Mouse (Mus musculus): ENCODE measurements around the gene Skint7. TPM values are rescaled to one million over a fixed set of nuclear protein-coding genes. Genes with fewer than 3 reads are reported as not detected.
"Not testable (repeated sequence)": the region's sequence is repeated elsewhere in the genome, so short reads cannot be mapped to it uniquely, and the experiment has no call there.

Gene Skint7
- polyA plus RNA-seq (2016; fragmentation: Nextera tagmentation; extraction: Ambion mirVana), result not detected in 2 replicates

DNA sequence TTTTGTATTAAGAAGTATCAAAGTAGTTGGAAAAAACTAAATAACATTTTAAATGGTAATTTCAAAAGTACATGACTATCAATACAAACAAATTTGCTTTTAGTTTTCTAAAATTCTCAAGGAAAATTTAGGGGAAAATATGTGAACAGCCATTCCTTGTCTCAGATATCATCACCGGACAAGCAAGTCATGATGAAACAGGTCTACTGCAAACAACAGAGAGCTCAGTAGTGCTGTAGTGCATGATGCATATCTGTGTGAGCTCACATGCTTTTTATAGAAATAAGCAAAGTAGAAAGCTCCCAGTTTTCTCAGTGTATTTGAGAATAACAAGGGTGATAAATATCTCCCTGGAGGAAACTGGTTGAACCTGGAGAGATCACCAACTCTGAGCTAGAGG lies at the start of gene Skint7:
Skint7 (plus strand) TSS at position 301 of the 400 bp plus-strand sequence.
- no peaks in the 10 kb centered on the region for H3K36me3 ChIP-seq
- no peak within 1 kb of the TSS for H3K4me2 ChIP-seq (replicated peaks)
- H3K9ac ChIP-seq (replicated peaks), result no peak within 1 kb of the TSS
- H3K27me3 ChIP-seq, result no peaks in the 10 kb centered on the region
- no peak for ATAC-seq (ENCODE audit: low FRiP score, low read depth)
- no peak within 1 kb of the TSS for H3K27ac ChIP-seq (replicated peaks)
- H3K4me3 ChIP-seq, result no peak within 1 kb of the TSS
- H3K4me1 ChIP-seq, result no peaks in the 10 kb centered on the region
- WGBS, result 98% methylated on average over 1 of the region's 1 CpGs
- H3K9me3 ChIP-seq, result no peaks in the 10 kb centered on the region

DNA sequence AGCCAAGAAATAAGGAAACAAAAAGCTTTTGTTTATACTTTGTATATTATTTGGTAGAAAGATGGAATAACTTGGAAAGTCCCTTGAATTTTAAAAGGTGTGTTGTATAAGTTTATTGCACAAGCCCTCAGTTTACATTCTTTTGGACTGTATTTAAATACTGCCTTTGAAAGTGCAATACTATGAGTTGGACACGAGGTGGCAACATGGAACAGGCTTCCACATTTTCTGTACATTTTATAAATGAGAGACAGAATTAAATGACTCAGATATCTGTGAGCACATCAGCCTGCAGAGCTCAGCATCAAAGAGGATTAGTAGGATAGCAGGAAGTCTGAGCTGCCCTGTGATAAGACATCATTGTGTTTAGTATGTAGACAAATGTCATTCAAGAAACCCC lies 11.4 kb upstream of the Skint7 start:
- no peak for ATAC-seq (ENCODE audit: low FRiP score, low read depth)
- no peaks in the 10 kb centered on the region for H3K9me3 ChIP-seq

DNA sequence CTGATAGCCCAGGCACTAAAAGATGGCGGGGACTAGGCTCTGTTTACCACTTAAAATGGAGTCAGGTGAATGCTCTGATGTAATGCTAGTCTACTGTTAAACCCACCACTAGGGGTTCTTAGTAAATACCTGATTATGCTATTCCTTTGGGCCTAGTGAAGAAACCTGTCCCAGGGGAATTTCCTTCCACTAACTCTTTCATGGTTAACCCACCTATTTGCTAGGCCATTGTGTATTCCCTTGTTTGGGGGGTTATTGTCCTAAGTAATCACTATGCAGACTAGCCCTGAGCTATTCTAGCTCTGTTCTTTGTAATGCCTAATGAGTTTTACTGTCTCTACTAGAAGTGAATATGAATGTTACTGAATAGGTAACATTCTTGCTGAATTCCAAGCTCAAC lies 9.5 kb upstream of the Skint7 start:
- not testable (repeated sequence) for ATAC-seq (ENCODE audit: low FRiP score, low read depth); H3K4me2 ChIP-seq (replicated peaks); H3K36me3 ChIP-seq; H3K9me3 ChIP-seq; H3K4me3 ChIP-seq; H3K9ac ChIP-seq (replicated peaks); H3K4me1 ChIP-seq; H3K27ac ChIP-seq (replicated peaks); H3K27me3 ChIP-seq
- WGBS, result 87% methylated on average over 1 of the region's 1 CpGs

More for the DNA sequence above, 11.4 kb upstream of the Skint7 start:
- Histone ChIP-seq H3K9ac (replicated peaks) (no peak overlapping the region), H3K27me3 (no peaks in the 10 kb centered on the region), H3K36me3 (no peaks in the 10 kb centered on the region), H3K4me3 (no peak overlapping the region), H3K27ac (replicated peaks) (no peak overlapping the region), H3K4me1 (no peaks in the 10 kb centered on the region), H3K4me2 (replicated peaks) (no peak overlapping the region)
- 30% methylated on average over 1 of the region's 1 CpGs for WGBS

DNA sequence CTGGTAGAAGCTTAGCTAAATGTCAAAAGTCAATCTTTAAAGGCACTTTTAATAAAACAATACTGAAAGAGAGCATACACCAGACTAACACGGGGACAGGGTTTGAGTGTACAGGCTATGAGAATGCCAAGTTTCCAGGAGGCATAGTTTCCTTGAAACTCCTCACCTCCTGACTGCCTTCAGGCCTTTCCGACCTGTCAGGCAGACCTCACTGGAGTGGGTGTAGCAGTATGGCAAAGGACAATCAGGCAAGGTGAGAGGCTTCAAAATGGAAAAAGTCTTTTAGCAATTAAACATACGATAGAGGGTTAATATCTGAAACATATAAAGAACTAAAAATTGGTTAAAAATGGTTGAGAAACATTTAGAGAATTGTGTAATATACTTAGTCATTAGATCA lies 9.1 kb upstream of the Skint7 start:
- Histone ChIP-seq H3K4me3 (no peak overlapping the region), H3K9ac (replicated peaks) (no peak overlapping the region), H3K4me2 (replicated peaks) (no peak overlapping the region), H3K4me1 (no peaks in the 10 kb centered on the region), H3K27ac (replicated peaks) (no peak overlapping the region), H3K9me3 (no peaks in the 10 kb centered on the region), H3K27me3 (no peaks in the 10 kb centered on the region), H3K36me3 (no peaks in the 10 kb centered on the region)
- ATAC-seq (ENCODE audit: low FRiP score, low read depth), result no peak
- 74% methylated on average over 3 of the region's 3 CpGs for WGBS

DNA sequence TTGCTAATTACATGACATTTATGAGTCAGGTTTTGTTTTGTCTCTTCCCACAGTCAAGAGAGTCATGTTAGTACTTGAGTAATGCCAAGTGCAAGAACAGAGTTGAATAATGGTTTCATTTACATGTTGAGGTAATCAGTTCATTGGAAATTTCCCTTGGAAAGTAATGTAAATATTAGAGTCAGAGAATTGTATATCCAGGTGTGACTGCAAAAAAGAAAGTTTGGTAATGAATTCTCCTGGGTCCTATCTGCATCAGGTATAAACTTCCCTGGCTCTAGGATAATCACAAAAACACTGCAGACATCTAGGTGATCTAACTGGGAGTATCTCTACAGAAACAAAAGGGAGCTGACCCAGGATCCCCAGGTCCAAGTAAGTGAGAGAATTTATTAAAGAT lies 33.2 kb downstream of the Skint7 start, which contains the start of gene Skint1:
Skint1 (plus strand) TSS at position 301 of the 400 bp plus-strand sequence.
- Histone ChIP-seq H3K27ac (replicated peaks) (no peak within 1 kb of the TSS), H3K9ac (replicated peaks) (no peak within 1 kb of the TSS), H3K4me1 (no peaks in the 10 kb centered on the region), H3K4me3 (no peak within 1 kb of the TSS), H3K36me3 (no peaks in the 10 kb centered on the region), H3K27me3 (no peaks in the 10 kb centered on the region), H3K9me3 (no peaks in the 10 kb centered on the region), H3K4me2 (replicated peaks) (no peak within 1 kb of the TSS)
- ATAC-seq (ENCODE audit: low FRiP score, low read depth), result no peak

Other genes with a start within 250 kb of the Skint7 start
- not detected in 2 replicates for gene Slc5a9, start 70.0 kb upstream of the Skint7 start, polyA plus RNA-seq (2016; fragmentation: Nextera tagmentation; extraction: Ambion mirVana)
- not detected in 2 replicates for gene Skint8, start 53.5 kb upstream of the Skint7 start, polyA plus RNA-seq (2016; fragmentation: Nextera tagmentation; extraction: Ambion mirVana)
- gene Skint1, start 33.3 kb downstream of the Skint7 start, polyA plus RNA-seq (2016; fragmentation: Nextera tagmentation; extraction: Ambion mirVana), result not detected in 2 replicates
- gene Skint4, start 99.1 kb downstream of the Skint7 start, polyA plus RNA-seq (2016; fragmentation: Nextera tagmentation; extraction: Ambion mirVana), result not detected in 2 replicates